Mouse (Mus musculus) forebrain, embryonic 15.5 days (tissue): ENCODE measurements around the gene Fbxo47. TPM values are rescaled to one million over a fixed set of nuclear protein-coding genes. Genes with fewer than 3 reads are reported as not detected.
"Not testable (repeated sequence)": the region's sequence is repeated elsewhere in the genome, so short reads cannot be mapped to it uniquely, and the experiment has no call there.

Source experiments
- ATAC-seq: fragments of 200-750 bp; cut with Nextera tagmentation; replicated peaks from 2 replicates; pipeline ENCODE4 v1.8.0; 2017; ENCODE audit warnings: mild to moderate bottlenecking, moderate TSS enrichment, moderate library complexity
- H3K27ac ChIP-seq: fragments of 300-500 bp; sonication (generic); replicated peaks from 2 replicates; pipeline ENCODE4 v1.5.1; 2015; ENCODE audit warnings: mild to moderate bottlenecking, inconsistent platforms
- H3K27me3 ChIP-seq: fragments of 300-500 bp; sonication (generic); 2 replicates; pipeline ENCODE4 v1.6.1; 2015; ENCODE audit warnings: inconsistent platforms
- H3K36me3 ChIP-seq: fragments of 300-500 bp; sonication (generic); 2 replicates; pipeline ENCODE4 v1.6.1; 2015; ENCODE audit warnings: mild to moderate bottlenecking, inconsistent platforms
- H3K4me1 ChIP-seq: fragments of 300-500 bp; sonication (generic); 2 replicates; pipeline ENCODE4 v1.6.1; 2015; ENCODE audit warnings: inconsistent platforms
- H3K4me2 ChIP-seq: fragments of 300-500 bp; sonication (generic); replicated peaks from 2 replicates; pipeline ENCODE4 v1.6.1; 2015; ENCODE audit warnings: mild to moderate bottlenecking, inconsistent platforms
- H3K4me3 ChIP-seq: fragments of 300-500 bp; sonication (generic); 2 replicates; pipeline ENCODE4 v1.5.1; 2015; ENCODE audit warnings: mild to moderate bottlenecking, inconsistent platforms
- H3K9ac ChIP-seq: fragments of 300-500 bp; sonication (generic); replicated peaks from 2 replicates; pipeline ENCODE4 v1.6.1; 2015; ENCODE audit warnings: mild to moderate bottlenecking, inconsistent platforms
- H3K9me3 ChIP-seq: fragments of 300-500 bp; sonication (generic); 2 replicates; pipeline ENCODE4 v1.6.1; 2016; ENCODE audit warnings: inconsistent platforms
- WGBS: fragments of 180-500 bp; shearing (Covaris S2); methylation state at CpG from one replicate; pipeline ENCODE4 v1.1.7; 2015; ENCODE audit warnings: mixed read lengths; 5-methylcytosine and 5-hydroxymethylcytosine counted together
- polyA plus RNA-seq: library from polyadenylated mRNA; unstranded; fragments of >200 nt; fragmentation: Nextera tagmentation; extraction: Ambion mirVana; gene quantifications from 2 replicates; pipeline ENCODE4 v1.2.1, GENCODE M21; 2015

The Fbxo47 gene
- polyA plus RNA-seq, 1 experiment from 2014 or later, result 0.67 TPM

GRCm38 (mm10) chr11:97840135-97840490 is 43.8 kb downstream of the Fbxo47 start:
- peak overlapping the region; percentile 65 for H3K4me2 ChIP-seq
- peaks cover 17% of the 10 kb centered on the region for H3K4me1 ChIP-seq
- H3K9me3 ChIP-seq, result no peaks in the 10 kb centered on the region
- ATAC-seq, result no peak
- H3K27me3 ChIP-seq, result no peaks in the 10 kb centered on the region
- H3K36me3 ChIP-seq, result peaks cover 15% of the 10 kb centered on the region
- 60% methylated on average over 2 of the region's 2 CpGs for WGBS
- H3K9ac ChIP-seq, result 0 out of 2 replicates have a peak overlapping the region, but pooled peaks have one; percentile 72
- H3K4me3 ChIP-seq, result peak overlapping the region; percentile 64
- peak overlapping the region; percentile 94 for H3K27ac ChIP-seq

- H3K4me2 ChIP-seq, result no peak overlapping the region
- H3K9ac ChIP-seq, result no peak overlapping the region
- H3K27ac ChIP-seq, result peak overlapping the region; percentile 94; the same call in 1 of the 2 replicates
Observed at GRCm38 (mm10) chr11:97839441-97840134, 44.4 kb downstream of the Fbxo47 start.

GRCm38 (mm10) chr11:97838779-97839440 is 45.0 kb downstream of the Fbxo47 start:
- Histone ChIP-seq H3K4me3 (no peak overlapping the region), H3K4me2 (no peak overlapping the region), H3K9me3 (no peaks in the 10 kb centered on the region), H3K27ac (0 out of 2 replicates have a peak overlapping the region, but pooled peaks have one; percentile 19), H3K4me1 (peaks cover 17% of the 10 kb centered on the region), H3K36me3 (peaks cover 27% of the 10 kb centered on the region), H3K9ac (no peak overlapping the region), H3K27me3 (no peaks in the 10 kb centered on the region)
- no peak for ATAC-seq
- 43% methylated on average over 10 of the region's 10 CpGs for WGBS

More at GRCm38 (mm10) chr11:97839441-97840134, 44.4 kb downstream of the Fbxo47 start:
- ATAC-seq, result no peak
- Histone ChIP-seq H3K4me1 (peaks cover 17% of the 10 kb centered on the region), H3K36me3 (peaks cover 20% of the 10 kb centered on the region), H3K4me3 (no peak overlapping the region), H3K9me3 (no peaks in the 10 kb centered on the region), H3K27me3 (no peaks in the 10 kb centered on the region)
- 58% methylated on average over 11 of the region's 11 CpGs for WGBS

GRCm38 (mm10) chr11:97837641-97838149 is 46.3 kb downstream of the Fbxo47 start:
- Histone ChIP-seq H3K27me3 (no peaks in the 10 kb centered on the region), H3K27ac (no peak overlapping the region), H3K4me1 (peaks cover 17% of the 10 kb centered on the region), H3K9me3 (no peaks in the 10 kb centered on the region), H3K4me3 (no peak overlapping the region), H3K36me3 (peaks cover 33% of the 10 kb centered on the region), H3K9ac (no peak overlapping the region), H3K4me2 (no peak overlapping the region)
- no peak for ATAC-seq
- 79% methylated on average over 7 of the region's 7 CpGs for WGBS

- peaks cover 33% of the 10 kb centered on the region for H3K36me3 ChIP-seq
Observed at GRCm38 (mm10) chr11:97837051-97837450, 46.9 kb downstream of the Fbxo47 start.

GRCm38 (mm10) chr11:97836541-97836940 is 47.4 kb downstream of the Fbxo47 start:
- ATAC-seq, result no peak
- Histone ChIP-seq H3K27ac (no peak overlapping the region), H3K4me1 (peaks cover 6% of the 10 kb centered on the region), H3K9ac (no peak overlapping the region), H3K4me3 (no peak overlapping the region), H3K27me3 (no peaks in the 10 kb centered on the region), H3K4me2 (no peak overlapping the region), H3K9me3 (no peaks in the 10 kb centered on the region), H3K36me3 (peaks cover 33% of the 10 kb centered on the region)
- 66% methylated on average over 8 of the region's 8 CpGs for WGBS

More at GRCm38 (mm10) chr11:97837051-97837450, 46.9 kb downstream of the Fbxo47 start:
- H3K4me1 ChIP-seq, result peaks cover 11% of the 10 kb centered on the region
- not testable (repeated sequence) for H3K4me2 ChIP-seq, H3K27me3 ChIP-seq, H3K27ac ChIP-seq, H3K9ac ChIP-seq, H3K4me3 ChIP-seq, H3K9me3 ChIP-seq, ATAC-seq
- WGBS, result 74% methylated on average over 9 of the region's 9 CpGs

GRCm38 (mm10) chr11:97833352-97833751 is 50.6 kb downstream of the Fbxo47 start:
- no peaks in the 10 kb centered on the region for H3K4me1 ChIP-seq
- no peaks in the 10 kb centered on the region for H3K9me3 ChIP-seq
- no peaks in the 10 kb centered on the region for H3K27me3 ChIP-seq
- ATAC-seq, result no peak
- H3K27ac ChIP-seq, result no peak overlapping the region
- peaks cover 41% of the 10 kb centered on the region for H3K36me3 ChIP-seq
- no peak overlapping the region for H3K9ac ChIP-seq
- 69% methylated on average over 15 of the region's 15 CpGs for WGBS
- no peak overlapping the region for H3K4me2 ChIP-seq
- no peak overlapping the region for H3K4me3 ChIP-seq

- Histone ChIP-seq H3K9ac (no peak overlapping the region), H3K27ac (no peak overlapping the region), H3K36me3 (peaks cover 42% of the 10 kb centered on the region), H3K4me3 (no peak overlapping the region), H3K4me2 (no peak overlapping the region), H3K4me1 (no peaks in the 10 kb centered on the region), H3K27me3 (no peaks in the 10 kb centered on the region), H3K9me3 (no peaks in the 10 kb centered on the region)
- WGBS, result 82% methylated on average over 11 of the region's 11 CpGs
- no peak for ATAC-seq
Observed at GRCm38 (mm10) chr11:97832001-97832400, 52.0 kb downstream of the Fbxo47 start.

GRCm38 (mm10) chr11:97830501-97830900 is 53.5 kb downstream of the Fbxo47 start:
- no peak for ATAC-seq
- Histone ChIP-seq H3K27ac (no peak overlapping the region), H3K9ac (no peak overlapping the region), H3K9me3 (no peaks in the 10 kb centered on the region), H3K36me3 (peaks cover 49% of the 10 kb centered on the region), H3K4me2 (no peak overlapping the region), H3K4me1 (no peaks in the 10 kb centered on the region), H3K27me3 (no peaks in the 10 kb centered on the region), H3K4me3 (no peak overlapping the region)
- 89% methylated on average over 6 of the region's 6 CpGs for WGBS

GRCm38 (mm10) chr11:97829913-97830476 is 54.0 kb downstream of the Fbxo47 start:
- no peaks in the 10 kb centered on the region for H3K9me3 ChIP-seq
- no peaks in the 10 kb centered on the region for H3K4me1 ChIP-seq
- WGBS, result 89% methylated on average over 12 of the region's 12 CpGs
- no peak overlapping the region for H3K4me2 ChIP-seq
- H3K27me3 ChIP-seq, result no peaks in the 10 kb centered on the region
- H3K4me3 ChIP-seq, result no peak overlapping the region
- H3K36me3 ChIP-seq, result peaks cover 49% of the 10 kb centered on the region
- ATAC-seq, result no peak
- H3K27ac ChIP-seq, result no peak overlapping the region
- H3K9ac ChIP-seq, result no peak overlapping the region

GRCm38 (mm10) chr11:97829365-97829764 is 54.6 kb downstream of the Fbxo47 start:
- no peaks in the 10 kb centered on the region for H3K4me1 ChIP-seq
- no peaks in the 10 kb centered on the region for H3K27me3 ChIP-seq
- no peak overlapping the region for H3K27ac ChIP-seq
- H3K4me3 ChIP-seq, result no peak overlapping the region
- H3K9me3 ChIP-seq, result no peaks in the 10 kb centered on the region
- 95% methylated on average over 7 of the region's 7 CpGs for WGBS
- no peak overlapping the region for H3K9ac ChIP-seq
- no peak for ATAC-seq
- H3K36me3 ChIP-seq, result peaks cover 49% of the 10 kb centered on the region
- no peak overlapping the region for H3K4me2 ChIP-seq

- ATAC-seq, result no peak
- Histone ChIP-seq H3K9ac (no peak overlapping the region), H3K9me3 (no peaks in the 10 kb centered on the region), H3K4me1 (no peaks in the 10 kb centered on the region), H3K27ac (no peak overlapping the region), H3K36me3 (peaks cover 43% of the 10 kb centered on the region), H3K4me3 (no peak overlapping the region), H3K27me3 (no peaks in the 10 kb centered on the region), H3K4me2 (no peak overlapping the region)
- WGBS, result 90% methylated on average over 6 of the region's 6 CpGs
Observed at GRCm38 (mm10) chr11:97827654-97828053, 56.3 kb downstream of the Fbxo47 start.
